Mouse (Mus musculus) embryonic facial prominence, embryonic 11.5 days (tissue): ENCODE measurements around the gene Pnrc1. TPM values are rescaled to one million over a fixed set of nuclear protein-coding genes. Genes with fewer than 3 reads are reported as not detected.

Source experiments
- ATAC-seq: fragments of 200-750 bp; cut with Nextera tagmentation; replicated peaks from 2 replicates; pipeline ENCODE4 v1.8.0; 2017; ENCODE audit warnings: low read depth; ENCODE audit not compliant: insufficient number of reproducible peaks, low FRiP score, low TSS enrichment
- DNase-seq: peaks from one replicate; pipeline ENCODE4 v3.0.0-alpha.2; 2015; ENCODE audit warnings: low spot score
- H3K27ac ChIP-seq: fragments of 300-500 bp; sonication (generic); replicated peaks from 2 replicates; pipeline ENCODE4 v1.5.1; 2014; ENCODE audit warnings: mild to moderate bottlenecking, low read depth, low read length, control low read depth
- H3K27me3 ChIP-seq: fragments of 300-500 bp; sonication (generic); 2 replicates; pipeline ENCODE4 v1.6.1; 2014; ENCODE audit warnings: mild to moderate bottlenecking, low read length, moderate library complexity, mixed read lengths; ENCODE audit not compliant: control insufficient read depth, insufficient read depth
- H3K36me3 ChIP-seq: fragments of 300-500 bp; sonication (generic); replicated peaks from 2 replicates; pipeline ENCODE4 v1.6.1; 2014; ENCODE audit warnings: low read depth, mild to moderate bottlenecking, low read length, moderate library complexity, mixed read lengths; ENCODE audit not compliant: control insufficient read depth, insufficient read depth
- H3K4me1 ChIP-seq: fragments of 300-500 bp; sonication (generic); 2 replicates; pipeline ENCODE4 v1.6.1; 2014; ENCODE audit warnings: low read length, mixed read lengths; ENCODE audit not compliant: control insufficient read depth, insufficient read depth
- H3K4me2 ChIP-seq: fragments of 300-500 bp; sonication (generic); 2 replicates; pipeline ENCODE4 v1.6.1; 2014; ENCODE audit warnings: low read depth, mild to moderate bottlenecking, control low read depth, low read length, moderate library complexity
- H3K4me3 ChIP-seq: fragments of 300-500 bp; sonication (generic); 2 replicates; pipeline ENCODE4 v1.5.1; 2014; ENCODE audit warnings: low read depth, low read length, control low read depth
- H3K9ac ChIP-seq: fragments of 300-500 bp; sonication (generic); replicated peaks from 2 replicates; pipeline ENCODE4 v1.6.1; 2014; ENCODE audit warnings: mild to moderate bottlenecking, control low read depth, low read length
- H3K9me3 ChIP-seq: fragments of 300-500 bp; sonication (generic); replicated peaks from 2 replicates; pipeline ENCODE4 v1.6.1; 2016; ENCODE audit warnings: mild to moderate bottlenecking, low read length, inconsistent platforms, mixed read lengths; ENCODE audit not compliant: control insufficient read depth
- WGBS: fragments of 180-500 bp; shearing (Covaris S2); extraction: QIAGEN DNeasy Blood & Tissue Kit; methylation state at CpG from one replicate; pipeline ENCODE4 v1.1.7; 2014; 5-methylcytosine and 5-hydroxymethylcytosine counted together
- polyA plus RNA-seq: library from polyadenylated mRNA; unstranded; fragments of >200 nt; fragmentation: Nextera tagmentation; extraction: Ambion mirVana; gene quantifications from 2 replicates; pipeline ENCODE4 v1.2.1, GENCODE M21; 2014

The Pnrc1 gene
- polyA plus RNA-seq, 1 experiment from 2014 or later: 115 TPM

- no peak overlapping the region for H3K9ac ChIP-seq
- ATAC-seq (no peak), DNase-seq (no peak)
- H3K4me1 ChIP-seq: no peaks in the 10 kb centered on the region
- H3K27me3 ChIP-seq: no peaks in the 10 kb centered on the region
- H3K9me3 ChIP-seq: no peaks in the 10 kb centered on the region
- H3K4me3 ChIP-seq: no peak overlapping the region
- no peaks in the 10 kb centered on the region for H3K36me3 ChIP-seq
- WGBS: 62% methylated on average over 7 of the region's 7 CpGs
- H3K27ac ChIP-seq: no peak overlapping the region
- no peak overlapping the region for H3K4me2 ChIP-seq
Observed at GRCm38 (mm10) chr4:33261311-33261753, 28.6 kb downstream of the Pnrc1 start.

GRCm38 (mm10) chr4:33260311-33260710 is 29.7 kb downstream of the Pnrc1 start:
- ATAC-seq: no peak

GRCm38 (mm10) chr4:33257263-33257964 is 32.5 kb downstream of the Pnrc1 start:
- Histone ChIP-seq H3K27me3 (no peaks in the 10 kb centered on the region), H3K36me3 (no peaks in the 10 kb centered on the region), H3K9me3 (no peaks in the 10 kb centered on the region), H3K4me2 (no peak overlapping the region), H3K9ac (no peak overlapping the region), H3K4me1 (no peaks in the 10 kb centered on the region), H3K27ac (no peak overlapping the region), H3K4me3 (no peak overlapping the region)
- WGBS: 60% methylated on average over 11 of the region's 11 CpGs
- DNase-seq: no peak
- ATAC-seq: no peak

More at GRCm38 (mm10) chr4:33260311-33260710, 29.7 kb downstream of the Pnrc1 start:
- no peak overlapping the region for H3K27ac ChIP-seq
- H3K9ac ChIP-seq: no peak overlapping the region
- H3K4me2 ChIP-seq: no peak overlapping the region
- H3K9me3 ChIP-seq: no peaks in the 10 kb centered on the region
- H3K4me3 ChIP-seq: no peak overlapping the region
- H3K4me1 ChIP-seq: no peaks in the 10 kb centered on the region
- no peaks in the 10 kb centered on the region for H3K36me3 ChIP-seq
- DNase-seq: no peak
- H3K27me3 ChIP-seq: no peaks in the 10 kb centered on the region

GRCm38 (mm10) chr4:33254706-33255105 is 35.3 kb downstream of the Pnrc1 start:
- ATAC-seq: no peak
- no peaks in the 10 kb centered on the region for H3K4me1 ChIP-seq
- WGBS: 85% methylated on average over 4 of the region's 4 CpGs

GRCm38 (mm10) chr4:33250867-33251266 is 39.1 kb downstream of the Pnrc1 start:
- H3K27me3 ChIP-seq: no peaks in the 10 kb centered on the region
- no peaks in the 10 kb centered on the region for H3K4me1 ChIP-seq
- DNase-seq (no peak), ATAC-seq (no peak)
- no peak overlapping the region for H3K4me2 ChIP-seq
- no peak overlapping the region for H3K4me3 ChIP-seq
- H3K27ac ChIP-seq: no peak overlapping the region
- no peak overlapping the region for H3K9ac ChIP-seq
- WGBS: 92% methylated on average over 2 of the region's 2 CpGs
- H3K9me3 ChIP-seq: no peaks in the 10 kb centered on the region
- H3K36me3 ChIP-seq: no peaks in the 10 kb centered on the region; the same call in 1 of the 2 replicates

More at GRCm38 (mm10) chr4:33254706-33255105, 35.3 kb downstream of the Pnrc1 start:
- H3K27me3 ChIP-seq: no peaks in the 10 kb centered on the region
- no peak overlapping the region for H3K27ac ChIP-seq
- H3K9me3 ChIP-seq: no peaks in the 10 kb centered on the region
- no peak overlapping the region for H3K4me2 ChIP-seq
- no peak overlapping the region for H3K4me3 ChIP-seq
- no peak overlapping the region for H3K9ac ChIP-seq
- no peaks in the 10 kb centered on the region for H3K36me3 ChIP-seq
- no peak for DNase-seq

- DNase-seq (no peak), ATAC-seq (no peak)
- Histone ChIP-seq H3K9ac (no peak overlapping the region), H3K4me3 (no peak overlapping the region), H3K9me3 (no peaks in the 10 kb centered on the region), H3K27ac (no peak overlapping the region), H3K36me3 (no peaks in the 10 kb centered on the region; the same call in 1 of the 2 replicates), H3K4me2 (no peak overlapping the region), H3K4me1 (no peaks in the 10 kb centered on the region), H3K27me3 (no peaks in the 10 kb centered on the region)
- WGBS: 79% methylated on average over 1 of the region's 1 CpGs
Observed at GRCm38 (mm10) chr4:33249716-33250230, 40.2 kb downstream of the Pnrc1 start.

- 4% methylated on average over 4 of the region's 4 CpGs for whole genome bisulfite sequencing
- no peaks in the 10 kb centered on the region; the same call in 1 of the 2 replicates for H3K36me3 ChIP-seq
- ATAC-seq (no peak), DNase-seq (peak; percentile 67)
- peak overlapping the region; percentile 99 for H3K27ac ChIP-seq
- H3K4me1 ChIP-seq: no peaks in the 10 kb centered on the region
- peak overlapping the region; percentile 98 for H3K4me3 ChIP-seq
- H3K9me3 ChIP-seq: no peaks in the 10 kb centered on the region
- peak overlapping the region; percentile 36 for H3K4me2 ChIP-seq
- peak overlapping the region; percentile 97 for H3K9ac ChIP-seq
- no peaks in the 10 kb centered on the region for H3K27me3 ChIP-seq
Observed at GRCm38 (mm10) chr4:33248915-33249314, 41.0 kb downstream of the Pnrc1 start.
